Mouse (Mus musculus): ENCODE results near the gene Gabrd.
"Not testable (repeated sequence)": the region's sequence is repeated elsewhere in the genome, so short reads cannot be mapped to it uniquely, and the experiment has no call there.

Gabrd gene

DNA sequence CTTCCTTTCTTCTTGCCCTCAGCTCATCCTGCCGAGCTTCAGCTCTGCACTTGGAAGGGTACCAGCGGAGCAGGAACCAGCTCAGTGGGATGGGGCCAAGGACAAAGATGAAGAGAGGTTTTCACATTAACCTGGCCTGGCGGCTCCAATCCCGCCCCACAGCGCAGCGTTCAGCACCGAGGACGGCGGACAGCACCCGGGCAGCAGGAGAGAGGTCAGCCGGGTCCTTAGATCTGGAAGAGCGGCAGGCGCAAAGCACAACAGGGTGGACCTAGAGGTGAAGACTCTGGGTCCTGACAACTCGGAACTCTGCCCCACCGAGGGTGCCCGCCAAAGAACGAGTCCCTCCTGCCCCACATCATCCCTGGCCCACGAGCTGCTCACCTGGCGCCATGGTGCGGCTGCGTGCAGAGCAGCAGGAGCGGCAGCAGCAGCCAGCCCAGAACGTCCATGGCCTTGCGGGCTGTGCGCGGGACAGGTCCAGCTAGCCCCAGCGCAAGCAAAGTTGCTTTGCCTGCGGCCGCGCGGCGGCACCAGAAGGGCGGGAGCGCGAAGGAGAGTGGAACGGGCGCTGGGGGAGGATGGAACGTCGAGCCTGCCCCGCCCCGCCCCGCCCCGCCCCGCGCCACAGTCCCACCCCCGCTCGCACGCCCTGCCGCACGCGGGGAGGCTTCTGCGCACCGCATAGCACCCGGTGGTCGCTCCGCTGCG, at the start of gene Gabrd:
Gene Gabrd, minus strand, starts transcription at position 602 of the 711 bp plus-strand sequence.
- DNase-seq (ENCODE audit: low read depth in 2 of 2, low spot score in 2 of 2): peak in 1 of 2 experiments; percentile 2

DNA sequence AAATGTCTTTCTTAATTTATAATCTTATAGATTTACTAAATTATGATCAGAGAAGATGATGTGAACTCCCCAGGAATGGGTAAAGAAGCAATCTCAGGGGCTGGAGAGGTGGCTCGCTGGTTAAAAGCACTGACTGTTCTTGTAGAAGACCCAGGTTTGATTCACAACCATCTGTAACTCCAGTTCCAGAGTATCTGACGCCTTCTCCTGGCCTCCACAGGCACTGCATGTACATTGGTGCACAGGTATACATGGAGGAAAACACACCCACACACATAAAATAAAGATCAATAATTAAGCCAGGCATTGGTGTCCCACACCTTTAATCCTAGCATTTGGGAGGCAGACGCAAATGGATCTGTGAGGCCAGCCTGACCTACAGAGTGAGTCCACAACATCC, 44.9 kb upstream of the Gabrd start:
- no peak for DNase-seq (ENCODE audit: low read depth in 2 of 2, low spot score in 2 of 2)

DNA sequence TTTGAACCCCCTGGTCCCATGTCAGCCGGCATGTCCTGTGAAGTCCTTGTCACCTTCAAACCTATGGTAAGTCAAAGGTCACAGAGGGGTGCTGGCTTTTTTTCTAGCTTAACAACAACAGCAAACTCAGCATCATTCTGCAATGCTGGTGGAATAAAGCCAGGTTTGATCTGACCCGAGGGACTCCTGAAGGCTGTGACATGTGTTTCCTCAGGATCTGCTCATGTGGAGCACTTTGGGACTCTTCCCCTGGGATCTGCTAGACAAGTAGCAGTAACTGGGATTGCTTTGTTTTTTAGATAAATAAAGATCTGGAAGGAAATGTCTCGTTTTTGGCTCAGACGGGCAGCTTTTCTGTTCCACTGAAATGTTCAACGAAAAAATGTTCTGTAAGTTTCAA, 36.1 kb upstream of the Gabrd start:
- DNase-seq (ENCODE audit: low read depth in 2 of 2, low spot score in 2 of 2): no peak

DNA sequence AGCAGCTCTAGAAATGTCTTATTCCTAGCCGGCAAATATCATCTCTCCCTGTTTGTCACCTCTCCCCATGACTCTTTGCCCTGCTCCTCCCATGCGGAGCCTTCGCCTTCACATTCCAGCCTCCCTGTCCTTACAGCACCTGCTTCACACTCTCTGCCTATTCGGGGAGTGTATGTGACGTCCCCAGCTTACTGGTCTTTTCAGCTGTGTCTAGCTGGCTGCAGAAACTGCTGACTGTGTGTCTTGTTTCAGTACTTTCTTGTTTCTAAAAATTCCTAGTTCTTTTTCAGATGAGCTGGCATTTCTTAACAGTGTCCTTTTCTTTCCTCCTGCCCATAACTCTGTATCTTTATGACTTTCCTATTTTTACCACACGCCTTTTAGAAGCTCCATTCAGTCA, 34.4 kb upstream of the Gabrd start:
- DNase-seq (ENCODE audit: low read depth in 2 of 2, low spot score in 2 of 2): no peak

DNA sequence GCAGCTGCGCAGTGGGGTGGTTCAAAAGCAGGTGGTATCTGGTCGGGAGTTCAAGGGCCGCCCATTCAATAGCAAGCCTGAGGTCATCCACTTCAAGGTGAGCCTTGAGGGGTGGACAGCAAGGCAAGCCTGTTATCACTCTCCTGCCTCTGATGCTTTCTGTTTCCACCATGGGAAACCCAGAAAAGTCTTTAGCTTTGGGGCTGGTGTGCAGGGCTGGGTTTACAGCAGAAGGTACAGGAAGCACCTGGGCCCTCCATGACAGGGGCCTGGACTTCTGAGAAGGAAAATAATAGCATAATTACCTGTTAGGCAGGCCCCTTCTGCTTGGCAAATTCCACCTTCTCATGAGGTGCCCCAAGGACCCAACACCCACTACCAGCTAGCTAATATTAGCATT, 31.3 kb upstream of the Gabrd start:
- DNase-seq (ENCODE audit: low read depth in 2 of 2, low spot score in 2 of 2): no peak

DNA sequence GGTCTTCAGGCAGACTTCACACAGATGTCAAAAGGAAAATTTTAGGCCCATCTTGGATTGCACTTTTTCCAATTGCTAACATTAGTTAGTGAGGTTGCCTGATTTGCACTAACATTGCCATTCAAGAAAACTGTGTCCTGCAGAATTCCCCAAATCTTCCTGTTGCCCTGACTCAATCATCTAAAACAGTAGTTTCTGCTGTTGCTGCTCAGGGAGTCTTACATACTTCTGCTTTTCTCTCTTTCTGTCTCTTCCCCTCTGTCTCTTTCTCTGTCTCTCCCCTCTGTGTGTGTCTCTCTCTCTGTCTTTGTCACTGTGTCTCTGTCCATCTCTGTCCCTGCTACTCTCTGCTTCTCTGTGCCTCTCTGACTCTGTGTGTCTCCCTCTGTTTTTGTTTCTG, 30.5 kb upstream of the Gabrd start:
- DNase-seq (ENCODE audit: low read depth in 2 of 2, low spot score in 2 of 2): no peak

DNA sequence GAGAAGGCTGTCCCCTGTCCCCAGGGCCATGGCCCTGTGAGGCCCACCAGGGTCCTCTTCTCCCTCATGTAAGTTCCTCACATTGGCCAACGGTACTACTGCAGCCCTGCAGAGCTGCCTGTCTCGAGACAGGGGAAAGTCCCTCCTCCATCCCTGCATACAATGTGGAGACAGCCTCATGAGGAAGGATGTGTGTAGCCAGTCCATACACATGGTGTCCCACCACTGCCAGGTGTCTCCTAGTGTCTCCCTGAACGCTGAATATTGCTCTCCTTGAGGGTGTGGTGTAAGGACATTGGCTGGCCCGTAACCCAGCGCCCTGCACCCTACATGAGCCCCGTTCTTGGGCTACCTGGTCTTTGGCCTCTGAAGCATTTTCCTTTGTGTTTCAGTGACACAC, 28.4 kb upstream of the Gabrd start:
- DNase-seq (ENCODE audit: low read depth in 2 of 2, low spot score in 2 of 2): no peak

DNA sequence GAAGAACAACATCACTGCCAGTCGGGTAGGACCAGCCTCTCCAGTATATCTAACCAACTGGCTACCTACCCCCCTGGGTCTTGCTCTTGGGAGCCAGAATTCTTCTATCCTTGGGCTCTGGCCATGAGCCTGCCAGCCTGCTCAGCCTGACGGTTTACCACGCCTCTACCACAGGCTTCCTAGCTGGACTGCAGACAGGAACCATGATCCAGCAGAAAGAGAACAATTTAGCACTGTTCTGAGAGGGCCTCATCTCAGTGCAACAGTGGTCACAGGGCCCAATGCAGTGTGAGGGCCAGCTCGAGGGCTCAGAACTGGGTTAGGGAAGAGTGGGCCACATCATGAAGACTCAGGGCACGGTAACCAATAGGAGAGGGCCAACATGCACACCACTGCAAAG, 26.1 kb upstream of the Gabrd start:
- no peak for DNase-seq (ENCODE audit: low read depth in 2 of 2, low spot score in 2 of 2)

DNA sequence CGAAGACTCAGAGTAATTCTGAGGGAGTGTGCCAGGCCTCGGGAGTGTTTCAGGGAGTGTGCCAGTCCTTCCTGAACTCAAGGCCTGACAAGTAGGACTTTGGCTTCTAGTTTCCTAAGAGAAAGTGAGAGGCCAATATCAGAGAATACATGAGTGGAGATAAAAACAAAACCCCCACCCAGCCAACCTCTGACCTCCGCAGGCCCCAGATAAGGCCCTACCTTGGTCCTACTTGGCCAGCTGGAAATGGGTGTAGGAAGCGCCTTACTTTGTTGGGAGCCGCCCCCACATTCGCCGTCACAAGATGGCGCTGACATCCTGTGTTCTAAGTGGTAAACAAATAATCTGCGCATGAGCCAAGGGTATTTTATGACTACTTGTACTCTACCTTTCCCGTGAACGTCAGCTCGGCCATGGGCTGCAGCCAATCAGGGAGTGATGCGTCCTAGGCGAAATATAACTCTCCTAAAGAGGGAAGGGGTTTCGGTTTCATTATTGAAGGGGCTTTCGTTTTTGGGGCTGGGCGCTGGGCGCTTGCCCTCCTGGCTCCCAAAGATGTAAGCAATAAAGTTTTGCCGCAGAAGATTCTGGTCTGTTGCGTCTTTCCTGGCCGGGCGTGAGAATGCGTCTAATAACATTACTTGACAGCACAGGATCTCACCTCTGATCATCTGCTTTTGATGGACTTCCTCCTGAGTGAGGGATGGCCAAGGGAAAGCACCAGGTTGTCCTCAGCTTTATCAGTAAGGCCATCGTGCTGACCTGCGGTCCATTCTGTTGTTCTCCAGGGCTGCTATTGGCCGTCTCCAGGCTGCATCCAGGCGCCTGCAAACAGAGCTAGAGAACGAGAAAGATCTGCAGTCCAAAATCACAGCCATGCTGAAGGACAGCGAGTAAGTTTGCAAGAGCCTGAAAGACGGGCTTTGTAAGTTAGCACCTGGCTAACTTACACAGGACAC, 23.8 kb upstream of the Gabrd start:
- DNase-seq (ENCODE audit: low read depth in 2 of 2, low spot score in 2 of 2): not testable (repeated sequence)

DNA sequence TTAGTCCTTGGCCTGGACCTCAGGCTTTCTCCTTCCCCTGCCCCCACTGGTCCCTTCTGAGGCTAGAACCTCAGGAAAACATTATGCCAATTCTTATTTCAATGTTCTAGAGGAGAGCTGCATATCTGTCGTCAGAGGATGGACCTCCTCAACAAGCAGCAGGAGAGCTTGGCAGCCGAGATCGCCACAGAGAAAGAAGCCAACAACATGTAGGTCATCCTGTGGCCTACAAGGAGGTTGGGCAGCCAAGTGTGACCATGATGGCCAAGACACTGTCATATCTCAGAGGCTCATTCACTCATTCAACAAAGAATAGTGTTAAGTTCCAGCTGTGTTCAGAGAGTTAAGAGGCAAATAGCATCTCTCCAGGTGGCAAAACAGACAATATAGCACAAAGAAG, 22.2 kb upstream of the Gabrd start:
- no peak for DNase-seq (ENCODE audit: low read depth in 2 of 2, low spot score in 2 of 2)

DNA sequence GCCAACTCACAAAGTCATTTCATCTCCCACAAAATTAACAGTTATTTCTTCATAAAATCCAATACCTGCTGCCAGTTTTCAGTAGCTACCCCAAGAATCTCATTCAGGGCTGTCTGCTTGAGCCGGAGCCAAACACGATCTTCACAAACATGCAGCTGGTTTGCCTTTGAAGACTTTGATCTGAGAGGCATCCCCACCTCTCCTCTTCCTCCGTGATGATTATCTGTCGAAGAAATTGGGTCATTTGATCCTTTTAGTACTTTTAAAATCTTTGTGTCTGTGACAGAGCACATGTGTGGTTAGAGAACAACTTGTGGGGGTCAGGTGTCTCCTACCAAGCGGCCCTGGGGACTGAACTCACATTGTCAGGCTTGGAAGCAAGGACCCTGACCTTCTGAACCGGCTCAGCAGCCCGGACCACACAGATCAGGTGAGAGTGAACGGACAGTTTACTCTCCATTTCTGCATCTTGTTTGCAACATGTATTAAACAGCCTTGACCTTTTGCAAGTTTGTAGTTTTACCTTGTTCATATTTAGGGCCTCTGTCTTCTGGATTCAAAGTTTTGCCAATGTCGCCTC, 16.8 kb upstream of the Gabrd start:
- no peak for DNase-seq (ENCODE audit: low read depth in 2 of 2, low spot score in 2 of 2)

DNA sequence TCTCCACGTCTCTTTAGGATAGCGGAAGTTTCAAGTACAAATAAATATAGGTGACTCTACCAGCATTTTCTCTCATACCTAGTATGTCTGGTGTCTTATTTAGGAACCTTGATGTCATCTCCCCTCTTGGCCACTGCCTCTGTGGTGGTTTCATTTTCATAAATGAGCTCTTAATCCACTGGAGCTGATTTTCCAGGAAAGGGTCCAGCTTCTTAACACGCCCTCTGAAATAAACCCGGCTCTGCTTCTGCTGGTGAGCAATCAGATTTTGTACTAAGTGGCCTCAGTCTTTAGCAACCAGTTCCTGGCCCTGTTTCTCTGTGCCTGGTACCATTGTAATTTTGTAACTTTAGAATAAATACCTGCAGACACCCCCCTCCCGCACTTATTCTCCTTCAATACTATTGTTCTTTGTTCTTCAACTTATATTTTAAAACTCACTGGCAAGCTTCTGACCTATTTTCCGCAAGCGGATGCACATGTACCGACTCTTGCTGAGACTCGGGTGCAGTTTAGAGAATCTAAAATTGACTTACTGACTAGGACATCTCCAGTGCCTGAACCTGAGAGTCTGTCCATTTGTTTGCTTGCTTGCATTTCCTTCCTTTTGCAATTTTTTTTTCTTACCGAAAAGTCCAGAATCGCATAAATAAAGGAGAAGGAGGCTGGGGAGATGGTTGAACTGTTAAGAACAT, 15.9 kb upstream of the Gabrd start:
- no peak for DNase-seq (ENCODE audit: low read depth in 2 of 2, low spot score in 2 of 2)

DNA sequence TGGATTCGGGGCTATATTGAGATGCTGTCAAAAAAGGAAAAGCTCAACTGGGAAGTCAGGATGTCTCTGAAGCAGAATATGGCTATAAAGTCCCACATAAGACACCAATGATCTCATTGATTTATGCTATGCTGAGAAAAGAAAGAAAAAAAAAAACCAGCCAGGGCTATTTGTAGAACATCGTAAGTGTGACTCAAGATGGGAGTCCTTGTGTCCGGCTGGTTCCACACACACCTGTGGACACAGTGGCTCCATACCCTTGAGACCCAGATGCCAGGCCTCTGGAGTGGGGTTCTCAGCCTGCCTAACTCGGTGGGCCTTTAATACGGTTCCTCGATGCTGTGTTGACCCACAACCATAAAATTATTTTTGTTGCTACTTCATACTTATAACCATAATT, 14.2 kb upstream of the Gabrd start:
- no peak for DNase-seq (ENCODE audit: low read depth in 2 of 2, low spot score in 2 of 2)

DNA sequence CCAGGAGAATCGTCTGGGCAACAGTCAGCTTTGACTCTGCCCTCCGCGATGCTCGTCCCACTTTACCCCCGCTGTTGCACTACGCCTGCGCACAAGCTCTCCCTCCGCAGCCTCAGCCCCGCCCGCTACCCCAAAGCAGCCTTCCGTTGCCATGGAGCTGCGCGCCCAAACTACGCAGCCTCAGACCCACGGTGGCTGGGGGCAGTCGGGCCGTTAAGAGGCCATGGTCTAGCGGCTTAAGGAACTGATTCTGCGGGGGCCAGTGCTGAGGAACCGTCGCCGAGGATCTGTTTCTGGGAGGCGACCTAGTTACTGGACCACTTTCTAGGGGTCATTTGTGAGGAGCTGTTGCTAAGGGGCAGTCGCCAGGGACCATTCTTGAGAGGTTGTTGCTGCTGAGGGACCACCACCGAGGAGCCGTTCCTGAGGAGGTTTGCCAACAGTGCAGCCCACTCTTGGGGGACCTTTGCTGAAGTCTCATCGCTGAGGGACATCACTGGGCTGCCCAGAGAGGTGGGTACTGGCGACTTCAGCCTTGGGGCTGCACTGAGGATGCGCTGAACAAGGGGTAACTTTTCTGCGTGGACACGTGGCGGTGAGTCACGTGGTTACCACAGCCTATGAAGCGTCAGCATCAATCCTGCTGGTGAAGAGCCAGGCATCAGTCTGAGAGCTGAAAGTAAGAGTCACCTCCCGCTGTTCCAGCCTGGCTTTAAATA, 11.3 kb upstream of the Gabrd start, which contains the start of gene Cfap74:
Gene Cfap74, plus strand, starts transcription at position 133 of the 719 bp plus-strand sequence.
- DNase-seq (ENCODE audit: low read depth in 2 of 2, low spot score in 2 of 2): peak; percentile 42 to 67

DNA sequence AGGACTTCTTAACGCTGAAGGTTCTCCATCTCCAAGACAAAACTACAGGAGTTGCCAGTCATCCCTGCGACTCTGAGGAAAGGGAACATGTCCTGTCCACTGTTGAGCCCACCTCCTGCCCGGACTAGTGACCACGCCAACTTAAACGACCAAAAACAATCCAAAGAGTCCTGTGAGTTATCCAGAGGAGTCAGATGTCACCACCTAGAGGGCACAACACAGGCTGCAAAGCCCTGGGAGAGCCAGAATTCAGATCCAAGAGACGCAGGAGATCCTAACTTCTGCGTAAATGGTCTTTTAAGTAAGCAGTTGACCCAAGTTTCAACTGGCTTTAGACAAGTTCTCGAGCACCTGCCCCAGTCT, 10.8 kb upstream of the Gabrd start:
- no peak for DNase-seq (ENCODE audit: low read depth in 2 of 2, low spot score in 2 of 2)

DNA sequence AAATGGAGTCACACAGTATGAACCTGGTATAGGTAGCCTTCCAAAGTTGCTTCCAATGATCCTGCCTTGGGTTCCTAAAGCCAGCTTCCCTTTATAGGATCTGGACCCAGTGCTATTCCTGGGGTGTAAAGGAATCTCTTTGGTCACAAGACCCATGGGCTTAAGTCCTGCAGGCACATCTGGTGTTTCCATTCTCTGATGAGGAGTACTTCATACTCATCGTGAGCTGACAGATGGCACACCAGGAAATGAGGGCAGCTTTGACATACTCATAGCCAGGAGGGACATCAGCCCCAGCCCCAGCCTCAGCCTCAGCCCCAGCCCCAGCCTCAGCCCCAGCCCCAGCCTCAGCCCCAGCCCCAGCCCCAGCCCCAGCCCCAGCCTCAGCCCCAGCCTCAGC, 4.6 kb upstream of the Gabrd start:
- DNase-seq (ENCODE audit: low read depth in 2 of 2, low spot score in 2 of 2): no peak

DNA sequence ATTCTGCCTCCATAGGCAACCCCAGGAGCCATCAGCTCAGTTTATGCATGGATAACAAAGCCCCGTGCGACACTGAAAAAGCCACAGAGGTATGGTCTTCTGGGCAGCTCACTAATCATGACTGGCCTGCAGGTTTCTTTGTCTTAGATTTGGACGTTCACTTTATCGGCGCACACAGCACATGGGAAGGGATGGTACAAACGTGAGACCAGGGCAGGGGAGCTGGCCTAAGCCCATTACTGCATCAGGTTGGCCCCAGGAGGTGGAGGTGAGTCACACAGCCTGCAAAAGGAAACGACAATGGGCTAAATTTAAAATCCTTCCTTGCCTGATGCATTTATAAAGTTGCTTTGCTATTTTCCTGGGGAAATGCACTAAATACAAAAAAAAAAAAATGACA, 3.2 kb upstream of the Gabrd start:
- no peak for DNase-seq (ENCODE audit: low read depth in 2 of 2, low spot score in 2 of 2)

DNA sequence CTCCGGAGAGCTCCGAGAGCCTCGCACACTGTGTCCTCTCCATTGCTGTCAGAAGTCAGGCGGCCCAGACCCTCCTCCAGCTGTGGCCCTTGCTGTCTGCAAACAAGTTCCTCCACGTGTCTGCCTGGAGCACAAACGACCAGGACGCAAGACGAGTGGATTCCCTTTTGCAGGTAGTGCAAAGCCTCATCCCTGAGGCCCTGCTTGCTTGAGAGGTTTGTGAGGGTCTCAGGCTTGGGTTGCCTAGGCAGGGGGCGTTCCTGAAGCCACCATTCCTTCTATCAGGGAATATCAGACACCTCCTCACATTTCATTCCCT, 269 bp upstream of the Gabrd start:
- no peak for DNase-seq (ENCODE audit: low read depth in 2 of 2, low spot score in 2 of 2)

DNA sequence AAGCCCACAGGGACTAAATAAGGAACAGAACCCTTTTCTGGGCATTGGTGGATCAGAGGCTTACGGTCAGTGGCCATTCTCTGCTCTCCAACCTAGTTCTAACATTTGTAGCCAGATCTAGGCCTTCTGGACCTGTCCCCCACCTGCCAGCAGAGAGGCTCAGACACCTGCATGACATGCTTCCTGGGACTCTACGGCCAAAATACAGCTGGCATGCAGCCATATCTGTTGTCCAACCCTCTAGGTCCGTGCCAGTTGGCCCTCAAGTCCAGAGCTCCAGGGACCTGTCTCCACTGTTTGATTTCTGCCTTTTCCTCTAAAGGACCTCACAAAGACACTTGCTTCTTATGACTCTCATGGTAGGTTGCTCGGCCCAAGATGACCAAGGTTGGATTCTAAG, 1.2 kb downstream of the Gabrd start:
- DNase-seq (ENCODE audit: low read depth in 2 of 2, low spot score in 2 of 2): no peak

DNA sequence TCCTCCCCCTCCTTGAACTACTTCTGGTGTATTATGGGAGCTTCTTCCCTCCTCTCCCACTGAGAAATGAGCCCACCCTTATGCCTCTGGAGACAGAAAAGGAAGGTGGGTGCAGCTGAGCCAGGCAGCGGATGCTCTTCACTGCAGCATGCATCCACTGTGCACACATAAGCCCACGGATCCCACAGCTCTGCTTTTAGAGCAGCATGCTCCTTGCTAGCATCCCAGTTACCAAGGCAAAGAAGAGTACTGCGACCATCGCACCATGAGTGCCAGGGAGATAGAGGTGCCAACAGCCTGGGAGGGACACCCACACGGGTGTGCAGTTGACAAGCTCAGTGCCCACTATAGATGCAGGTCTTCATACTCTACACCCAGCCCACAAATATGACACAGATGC, 2.4 kb downstream of the Gabrd start:
- no peak for DNase-seq (ENCODE audit: low read depth in 2 of 2, low spot score in 2 of 2)

DNA sequence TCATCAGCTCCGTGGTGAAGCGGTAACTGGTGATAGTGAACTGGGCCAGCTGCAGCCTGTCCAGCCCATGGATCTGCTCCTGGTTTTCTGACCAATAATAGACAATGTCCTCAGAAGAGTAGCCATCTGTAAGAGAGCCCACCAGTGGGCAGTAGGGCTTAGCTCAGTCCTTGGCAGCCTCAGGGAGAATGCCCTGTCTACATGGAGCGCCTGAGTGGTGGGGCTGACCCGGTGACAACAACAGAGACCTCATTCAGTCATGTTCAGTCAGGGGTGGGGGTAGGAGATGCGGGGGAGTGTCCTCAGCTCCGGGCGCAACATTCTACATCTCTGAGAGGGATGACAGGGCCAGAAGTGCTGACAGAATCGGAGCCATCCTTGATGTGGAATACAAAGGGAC, 10.7 kb downstream of the Gabrd start:
- no peak for DNase-seq (ENCODE audit: low read depth in 2 of 2, low spot score in 2 of 2)
